Mouse (Mus musculus) kidney, embryonic 16.5 days (tissue): ENCODE measurements around the gene Mettl7a2. TPM values are rescaled to one million over a fixed set of nuclear protein-coding genes. Genes with fewer than 3 reads are reported as not detected.
"Not testable (repeated sequence)": the region's sequence is repeated elsewhere in the genome, so short reads cannot be mapped to it uniquely, and the experiment has no call there.

Experiments
- ATAC-seq: fragments of 200-750 bp; cut with Nextera tagmentation; 2 replicates; pipeline ENCODE4 v1.8.0; 2017; ENCODE audit warnings: moderate TSS enrichment; ENCODE audit not compliant: low FRiP score, low TSS enrichment
- H3K27ac ChIP-seq: fragments of 300-500 bp; sonication (generic); 2 replicates; pipeline ENCODE4 v1.5.1; 2014; ENCODE audit warnings: low read length
- H3K27me3 ChIP-seq: fragments of 300-500 bp; sonication (generic); 2 replicates; pipeline ENCODE4 v1.6.1; 2014; ENCODE audit warnings: low read length, control low read depth, mixed read lengths; ENCODE audit not compliant: insufficient read depth
- H3K36me3 ChIP-seq: fragments of 300-500 bp; sonication (generic); 2 replicates; pipeline ENCODE4 v1.6.1; 2014; ENCODE audit warnings: low read length, control low read depth, mixed read lengths; ENCODE audit not compliant: insufficient read depth
- H3K4me1 ChIP-seq: fragments of 300-500 bp; sonication (generic); 2 replicates; pipeline ENCODE4 v1.6.1; 2014; ENCODE audit warnings: low read length, control low read depth, mixed read lengths; ENCODE audit not compliant: insufficient read depth
- H3K4me2 ChIP-seq: fragments of 300-500 bp; sonication (generic); replicated peaks from 2 replicates; pipeline ENCODE4 v1.6.1; 2014; ENCODE audit warnings: low read depth, low read length
- H3K4me3 ChIP-seq: fragments of 300-500 bp; sonication (generic); 2 replicates; pipeline ENCODE4 v1.5.1; 2014; ENCODE audit warnings: mild to moderate bottlenecking, low read length
- H3K9ac ChIP-seq: fragments of 300-500 bp; sonication (generic); replicated peaks from 2 replicates; pipeline ENCODE4 v1.6.1; 2014; ENCODE audit warnings: low read length
- H3K9me3 ChIP-seq: fragments of 300-500 bp; sonication (generic); 2 replicates; pipeline ENCODE4 v1.6.1; 2016; ENCODE audit warnings: low read length, control low read depth
- WGBS: fragments of 180-500 bp; shearing (Covaris S2); extraction: QIAGEN DNeasy Blood & Tissue Kit; methylation state at CpG from one replicate; pipeline ENCODE4 v1.1.7; 2014; 5-methylcytosine and 5-hydroxymethylcytosine counted together
- polyA plus RNA-seq: library from polyadenylated mRNA; unstranded; fragments of >200 nt; fragmentation: Nextera tagmentation; extraction: Ambion mirVana; gene quantifications from 2 replicates; pipeline ENCODE4 v1.2.1, GENCODE M21; 2015

Mettl7a2 gene
- polyA plus RNA-seq, 1 experiment from 2014 or later, result 0.41 TPM

- H3K27ac ChIP-seq, result no peak overlapping the region
- H3K36me3 ChIP-seq, result no peaks in the 10 kb centered on the region
- ATAC-seq, result no peak
- 79% methylated on average over 1 of the region's 1 CpGs for WGBS
- H3K9ac ChIP-seq, result no peak overlapping the region
- no peaks in the 10 kb centered on the region for H3K9me3 ChIP-seq
- H3K4me2 ChIP-seq, result no peak overlapping the region
- H3K4me3 ChIP-seq, result no peak overlapping the region
- H3K4me1 ChIP-seq, result no peaks in the 10 kb centered on the region
- H3K27me3 ChIP-seq, result no peaks in the 10 kb centered on the region
Observed at GRCm38 (mm10) chr15:100319884-100320283, 33.1 kb upstream of the Mettl7a2 start.

GRCm38 (mm10) chr15:100320295-100320905 is 32.6 kb upstream of the Mettl7a2 start:
- H3K4me1 ChIP-seq, result no peaks in the 10 kb centered on the region
- no peak overlapping the region for H3K9ac ChIP-seq
- no peaks in the 10 kb centered on the region for H3K9me3 ChIP-seq
- H3K4me3 ChIP-seq, result no peak overlapping the region
- no peak overlapping the region for H3K4me2 ChIP-seq
- no peaks in the 10 kb centered on the region for H3K36me3 ChIP-seq
- WGBS, result 63% methylated on average over 9 of the region's 9 CpGs
- no peak for ATAC-seq
- H3K27ac ChIP-seq, result no peak overlapping the region
- H3K27me3 ChIP-seq, result no peaks in the 10 kb centered on the region

DNA sequence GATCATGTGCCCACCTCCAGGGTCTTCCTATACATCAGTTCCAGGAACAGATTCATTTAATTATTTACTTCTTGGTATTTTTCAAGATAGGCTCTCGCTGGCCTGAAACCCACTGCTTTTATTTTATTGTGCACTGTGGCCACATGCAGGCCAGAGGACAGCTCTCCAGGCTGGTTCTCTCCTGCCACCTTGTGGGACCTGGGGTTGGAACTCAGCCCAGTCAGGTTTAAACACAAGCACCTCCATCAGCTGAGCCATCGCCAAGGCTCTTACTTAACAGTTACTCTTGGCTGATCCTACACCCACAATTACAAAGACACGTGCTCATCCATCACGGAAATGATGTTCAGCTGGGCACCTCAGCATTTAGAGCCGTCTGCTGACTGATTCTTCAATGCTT is 31.9 kb upstream of the Mettl7a2 start:
- ATAC-seq, result no peak
- no peaks in the 10 kb centered on the region for H3K9me3 ChIP-seq
- H3K4me1 ChIP-seq, result no peaks in the 10 kb centered on the region

GRCm38 (mm10) chr15:100324021-100324591 is 28.9 kb upstream of the Mettl7a2 start:
- Histone ChIP-seq H3K9me3 (no peaks in the 10 kb centered on the region), H3K9ac (no peak overlapping the region), H3K36me3 (no peaks in the 10 kb centered on the region), H3K4me1 (no peaks in the 10 kb centered on the region), H3K27me3 (no peaks in the 10 kb centered on the region), H3K4me2 (no peak overlapping the region), H3K27ac (no peak overlapping the region), H3K4me3 (no peak overlapping the region)
- no peak for ATAC-seq
- WGBS, result 75% methylated on average over 12 of the region's 12 CpGs

More for the DNA sequence above, 31.9 kb upstream of the Mettl7a2 start:
- no peaks in the 10 kb centered on the region for H3K27me3 ChIP-seq
- H3K9ac ChIP-seq, result no peak overlapping the region
- 49% methylated on average over 5 of the region's 5 CpGs for WGBS
- no peaks in the 10 kb centered on the region for H3K36me3 ChIP-seq
- no peak overlapping the region for H3K27ac ChIP-seq
- H3K4me3 ChIP-seq, result no peak overlapping the region
- no peak overlapping the region for H3K4me2 ChIP-seq

DNA sequence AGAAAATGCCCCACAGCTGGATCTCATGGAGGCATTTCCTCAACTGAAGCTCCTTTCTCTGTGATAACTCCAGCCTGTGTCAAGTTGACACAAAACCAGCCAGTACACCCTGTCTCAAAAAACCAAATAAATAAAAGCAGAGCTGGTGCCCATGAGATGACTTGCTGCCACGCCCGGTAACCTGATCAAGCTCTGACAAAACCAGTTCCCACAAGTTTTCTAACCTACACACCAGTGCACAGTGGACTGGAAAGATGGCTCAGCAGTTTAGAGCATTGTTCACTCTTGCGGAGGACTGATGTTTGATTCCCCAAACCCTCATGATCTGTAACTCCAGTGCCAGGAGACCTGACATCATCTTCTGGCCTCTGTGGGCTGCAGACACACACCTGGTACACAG is 27.8 kb upstream of the Mettl7a2 start:
- Histone ChIP-seq H3K36me3 (no peaks in the 10 kb centered on the region), H3K4me2 (no peak overlapping the region), H3K27me3 (no peaks in the 10 kb centered on the region), H3K9ac (no peak overlapping the region), H3K9me3 (no peaks in the 10 kb centered on the region), H3K27ac (no peak overlapping the region), H3K4me1 (no peaks in the 10 kb centered on the region), H3K4me3 (no peak overlapping the region)
- 52% methylated on average over 3 of the region's 3 CpGs for WGBS
- no peak for ATAC-seq

DNA sequence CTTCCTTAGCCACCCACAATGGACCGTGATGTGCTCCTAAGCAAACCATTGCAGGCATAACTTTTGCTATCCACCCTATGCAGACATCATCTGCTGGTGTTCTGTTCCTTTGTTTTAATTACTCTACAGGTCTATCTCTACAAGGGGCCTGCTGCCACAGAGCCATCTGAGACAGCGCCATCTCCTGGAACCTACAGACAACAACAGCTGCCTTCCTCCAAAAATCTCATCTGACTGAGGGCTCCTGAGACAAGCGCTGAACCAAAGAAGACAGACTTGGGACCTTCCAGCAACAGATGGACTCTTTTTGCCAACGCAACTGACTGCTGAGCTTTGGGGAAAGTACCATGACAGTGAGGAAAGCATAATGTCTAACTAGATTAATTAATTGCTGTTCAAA is 24.9 kb upstream of the Mettl7a2 start:
- H3K27me3 ChIP-seq, H3K4me3 ChIP-seq, H3K9me3 ChIP-seq, ATAC-seq, H3K4me2 ChIP-seq, H3K9ac ChIP-seq, H3K36me3 ChIP-seq, H3K27ac ChIP-seq, H3K4me1 ChIP-seq: not testable (repeated sequence)
- 70% methylated on average over 3 of the region's 4 CpGs for WGBS

GRCm38 (mm10) chr15:100329336-100329735 is 23.7 kb upstream of the Mettl7a2 start:
- H3K9ac ChIP-seq, H3K27ac ChIP-seq, H3K9me3 ChIP-seq, H3K36me3 ChIP-seq, H3K4me3 ChIP-seq, H3K4me1 ChIP-seq, H3K4me2 ChIP-seq, H3K27me3 ChIP-seq: not testable (repeated sequence)
- WGBS, result 23% methylated on average over 10 of the region's 10 CpGs
- peak; percentile 70 for ATAC-seq

- Histone ChIP-seq H3K4me3 (no peak overlapping the region), H3K4me1 (no peaks in the 10 kb centered on the region), H3K27me3 (no peaks in the 10 kb centered on the region), H3K36me3 (no peaks in the 10 kb centered on the region), H3K9ac (no peak overlapping the region), H3K4me2 (no peak overlapping the region), H3K27ac (no peak overlapping the region), H3K9me3 (no peaks in the 10 kb centered on the region)
- ATAC-seq, result no peak
- WGBS, result 37% methylated on average over 7 of the region's 7 CpGs
Observed at GRCm38 (mm10) chr15:100330739-100331138, 22.3 kb upstream of the Mettl7a2 start.

DNA sequence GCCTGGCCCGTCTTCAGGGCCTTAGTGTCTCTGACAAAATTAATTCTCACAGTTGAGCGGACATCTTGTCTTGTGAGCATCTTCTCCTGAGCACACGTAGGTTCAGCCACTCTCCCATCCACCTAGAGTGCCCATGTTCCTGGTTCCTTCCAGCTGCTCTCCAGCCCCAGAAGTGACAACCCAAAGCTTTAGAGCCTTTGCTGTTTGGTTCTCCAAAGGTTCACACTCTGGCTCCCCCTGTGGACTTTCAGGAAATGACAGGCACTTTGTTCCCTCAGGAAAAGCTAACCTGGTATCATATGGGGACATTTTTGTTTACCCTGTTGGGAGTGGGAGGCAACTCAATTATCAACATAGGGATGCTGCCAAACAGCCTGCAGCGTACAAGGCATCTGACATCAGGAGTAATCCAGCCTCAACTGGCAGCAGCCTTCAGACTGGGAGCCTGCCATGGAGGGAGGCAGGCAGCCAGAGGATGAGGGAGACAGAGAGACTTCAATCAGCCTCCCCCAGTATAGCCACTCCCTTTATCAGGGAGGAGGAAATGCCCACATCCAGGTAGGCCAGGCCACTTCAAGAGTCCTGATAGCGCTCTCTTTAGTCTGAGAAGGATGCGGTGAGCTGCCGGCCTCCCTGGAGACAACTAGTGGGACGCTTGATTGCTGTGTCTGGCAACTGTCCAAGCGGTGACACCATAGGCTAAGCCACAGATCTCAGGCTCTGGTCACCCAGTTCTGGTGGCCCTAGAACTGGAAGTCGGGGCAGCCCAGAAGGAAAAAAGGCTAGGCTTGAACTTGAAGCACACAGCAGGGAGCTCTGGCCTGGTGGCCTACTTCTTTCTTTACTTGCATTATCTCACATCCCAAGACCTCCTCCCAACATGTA is 20.7 kb upstream of the Mettl7a2 start:
- not testable (repeated sequence) for H3K9me3 ChIP-seq, H3K4me1 ChIP-seq, H3K4me2 ChIP-seq, H3K4me3 ChIP-seq, H3K36me3 ChIP-seq, H3K9ac ChIP-seq, H3K27ac ChIP-seq, H3K27me3 ChIP-seq, ATAC-seq
- 47% methylated on average over 2 of the region's 10 CpGs for WGBS

GRCm38 (mm10) chr15:100334629-100335028 is 18.4 kb upstream of the Mettl7a2 start, which contains the start of gene Mettl7a3:
TSS of gene Mettl7a3 (plus strand) at chr15:100334929.
- no peaks in the 10 kb centered on the region for H3K9me3 ChIP-seq
- no peak within 1 kb of the TSS for H3K9ac ChIP-seq
- no peak for ATAC-seq
- no peaks in the 10 kb centered on the region for H3K4me1 ChIP-seq
- 77% methylated on average over 10 of the region's 10 CpGs for WGBS
- H3K4me2 ChIP-seq, result no peak within 1 kb of the TSS
- H3K27ac ChIP-seq, result no peak within 1 kb of the TSS
- no peaks in the 10 kb centered on the region for H3K27me3 ChIP-seq
- no peak within 1 kb of the TSS for H3K4me3 ChIP-seq
- H3K36me3 ChIP-seq, result no peaks in the 10 kb centered on the region
